Mouse (Mus musculus) regulatory T cell (primary cell): ENCODE measurements around the gene Stat1.

Experiments
- in situ Hi-C: fragments of 300-600 bp; cut with MboI, MseI; formaldehyde crosslinking; loops from one replicate; pipeline ENCODE4 v1.15.1; 2025; ENCODE audit warnings: high pct_unique_total_duplicates

The Stat1 gene

DNA sequence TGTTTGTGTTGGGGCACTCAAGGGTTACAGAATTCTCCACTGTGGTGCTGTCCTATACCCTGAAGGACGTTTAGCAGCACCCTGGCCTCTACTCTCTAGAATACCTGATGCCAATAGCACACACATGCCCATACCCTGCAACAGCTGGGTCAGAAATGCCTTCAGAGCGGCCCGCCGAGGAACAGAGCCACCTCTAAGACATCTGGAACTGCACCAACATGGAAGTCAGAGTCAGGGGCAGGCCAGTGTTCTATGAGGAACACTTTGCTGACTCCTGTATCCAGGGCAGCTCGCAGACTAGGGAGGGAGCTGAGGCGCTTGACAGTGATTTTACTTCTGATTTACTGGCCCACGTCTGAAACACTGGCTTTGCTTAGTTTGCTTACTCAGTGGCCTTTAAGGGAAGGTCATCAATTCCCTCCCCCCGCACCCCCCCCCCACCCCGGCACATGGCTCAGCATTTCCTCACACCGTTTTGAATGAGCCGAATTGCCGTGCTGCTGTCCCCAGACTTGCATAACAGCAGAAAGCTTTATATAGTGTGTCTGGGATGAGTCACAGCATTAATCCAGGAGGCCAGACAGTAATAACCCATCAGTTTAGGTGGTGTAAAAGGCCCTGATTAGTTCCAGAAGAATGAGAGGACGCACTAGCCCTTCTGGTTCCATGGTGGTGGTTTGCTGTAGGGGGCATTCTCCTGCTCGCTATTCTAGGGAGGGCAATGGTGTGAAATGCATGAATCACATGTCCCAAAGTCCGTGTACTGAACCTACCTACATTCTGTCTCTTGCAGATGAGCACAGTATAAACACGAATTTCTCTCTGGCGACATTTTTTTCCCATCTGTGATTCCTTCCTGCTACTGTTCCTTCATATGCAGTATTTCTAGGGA, 39.5 kb downstream of the Stat1 start:
- in situ Hi-C loops = no loop called here

GRCm38 (mm10) chr1:52161151-52161550, 41.9 kb downstream of the Stat1 start:
- in situ Hi-C loops = no loop called here

- in situ Hi-C loops = no loop called here
Measured at GRCm38 (mm10) chr1:52163707-52164457, 44.6 kb downstream of the Stat1 start.

- in situ Hi-C loops = no loop called here
Measured at GRCm38 (mm10) chr1:52166652-52167220, 47.5 kb downstream of the Stat1 start.

DNA sequence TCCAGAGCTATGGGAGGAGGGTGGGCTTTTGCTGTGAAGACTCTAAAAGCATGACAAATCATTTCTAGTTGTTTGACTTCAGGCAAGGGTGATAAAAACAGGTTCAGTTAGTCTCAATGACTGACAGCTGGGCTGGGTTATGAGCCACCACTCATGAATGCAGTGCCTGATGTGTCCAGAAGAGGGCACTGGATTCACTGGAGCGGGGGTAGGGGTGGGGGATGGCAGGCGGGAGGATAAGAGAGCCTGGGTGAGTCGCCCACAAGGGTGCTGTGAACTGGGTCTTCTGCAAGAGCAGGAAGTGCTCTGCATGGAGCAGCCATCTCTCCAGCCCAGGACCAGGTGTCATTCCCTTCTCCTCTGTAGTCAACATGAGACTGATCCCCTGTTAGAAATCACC, 50.8 kb downstream of the Stat1 start:
- in situ Hi-C loops = no loop called here

GRCm38 (mm10) chr1:52170747-52171146, 51.5 kb downstream of the Stat1 start:
- in situ Hi-C loops = no loop called here

- in situ Hi-C loops = no loop called here
Measured at GRCm38 (mm10) chr1:52171271-52171670, 52.0 kb downstream of the Stat1 start.

GRCm38 (mm10) chr1:52175321-52175720, 56.1 kb downstream of the Stat1 start:
- in situ Hi-C loops = no loop called here

DNA sequence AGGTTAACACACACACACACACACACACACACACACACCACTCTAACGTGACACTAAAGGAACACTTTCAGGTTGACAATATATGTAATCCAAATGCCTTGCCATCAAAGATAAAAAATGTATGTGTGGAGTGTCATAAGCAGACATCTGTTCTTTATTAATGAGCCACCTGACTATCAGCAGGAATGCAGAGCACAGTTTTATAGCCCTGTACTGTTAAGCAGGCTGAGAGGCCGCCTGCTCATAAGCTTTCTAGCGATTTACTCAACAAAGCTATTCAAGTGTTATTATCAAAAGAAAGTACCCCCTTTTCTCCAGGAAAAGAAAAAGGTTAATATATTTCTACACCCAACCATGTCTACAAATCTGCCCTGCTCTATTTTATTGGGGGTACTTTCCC, 56.7 kb downstream of the Stat1 start:
- in situ Hi-C loops = no loop called here

DNA sequence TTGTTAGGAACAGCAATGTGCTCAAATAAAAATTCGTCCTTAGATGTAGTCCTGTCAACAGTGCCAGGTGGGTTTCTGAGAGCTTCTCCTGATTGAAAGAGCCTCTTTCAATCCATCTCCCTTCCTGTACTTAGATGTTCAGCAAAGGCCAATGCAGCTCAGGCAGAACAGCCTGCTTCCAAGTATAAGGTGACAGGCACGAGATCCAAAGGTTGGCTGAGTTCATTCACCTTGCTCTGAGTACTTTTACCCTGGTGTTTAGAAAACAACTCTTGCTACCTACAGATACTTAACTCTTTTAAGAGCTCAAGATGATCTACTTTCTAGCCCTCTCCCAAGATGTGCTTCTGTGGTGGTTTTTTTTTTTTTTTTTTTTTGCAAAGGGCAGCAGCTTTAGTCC, 57.8 kb downstream of the Stat1 start:
- in situ Hi-C loops = no loop called here

GRCm38 (mm10) chr1:52179939-52180568, 60.8 kb downstream of the Stat1 start:
- in situ Hi-C loops = no loop called here

GRCm38 (mm10) chr1:52181994-52182393, 62.8 kb downstream of the Stat1 start:
- in situ Hi-C loops = no loop called here

DNA sequence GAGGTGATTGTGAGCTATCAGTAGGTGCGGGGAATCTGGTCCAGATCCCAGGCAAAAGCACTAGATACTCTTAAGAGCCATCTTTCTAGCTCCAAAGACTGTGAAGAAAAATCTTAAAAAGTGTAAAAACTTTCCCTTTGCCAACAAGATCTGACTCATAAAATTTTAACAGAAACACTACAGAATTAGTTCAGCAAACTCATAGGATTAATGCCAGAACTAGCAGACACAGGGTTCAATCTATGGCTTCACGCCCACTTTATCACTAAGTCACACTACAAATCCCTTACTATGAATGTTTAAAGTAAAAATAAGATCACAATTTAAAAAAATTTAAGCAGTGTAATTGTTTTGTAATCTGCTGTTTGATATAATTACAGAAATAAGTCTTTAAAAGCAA, 63.8 kb downstream of the Stat1 start:
- in situ Hi-C loops = no loop called here
